Mouse (Mus musculus) kidney, adult 2 months (tissue): ENCODE measurements at regions not wholly inside any gene's neighbourhood (a gene's known extent, or its start where the extent isn't known, plus 50 kb on each side); places are given as distances from the start of the nearest gene placed in this dataset.

ENCODE experiments used
- DNase-seq: peaks from one replicate; pipeline ENCODE4 v3.0.0; 2021
- H3K27ac ChIP-seq: fragments of 200-500 bp; 2 replicates; pipeline ENCODE4 v1.5.1; 2012; ENCODE audit warnings: low read depth, low read length, control low read depth, inconsistent platforms; ENCODE audit not compliant: insufficient read depth
- H3K27me3 ChIP-seq: fragments of 200-500 bp; replicated peaks from 2 replicates; pipeline ENCODE4 v1.6.1; 2012; ENCODE audit warnings: mild to moderate bottlenecking, moderate library complexity, low read length, inconsistent platforms; ENCODE audit not compliant: control insufficient read depth, insufficient read depth
- H3K36me3 ChIP-seq: fragments of 200-500 bp; 2 replicates; pipeline ENCODE4 v1.6.1; 2012; ENCODE audit warnings: mild to moderate bottlenecking, moderate library complexity, low read length, inconsistent platforms; ENCODE audit not compliant: control insufficient read depth, insufficient read depth
- H3K4me1 ChIP-seq: fragments of 200-500 bp; 2 replicates; pipeline ENCODE4 v1.6.1; 2011; ENCODE audit warnings: low read length; ENCODE audit not compliant: control insufficient read depth, insufficient read depth
- H3K4me3 ChIP-seq: fragments of 200-500 bp; 2 replicates; pipeline ENCODE4 v1.5.1; 2011; ENCODE audit warnings: mild to moderate bottlenecking, low read depth, low read length, control low read depth; ENCODE audit not compliant: insufficient read depth
- CTCF ChIP-seq: fragments of 200-500 bp; conservative IDR thresholded peaks from 2 replicates; pipeline ENCODE4 v1.5.1; 2011; ENCODE audit warnings: low read depth, mild to moderate bottlenecking, control low read depth, low read length, moderate library complexity, mixed read lengths; ENCODE audit not compliant: insufficient read depth, insufficient read length
- POLR2A ChIP-seq: fragments of 200-500 bp; IDR thresholded peaks from one replicate; pipeline ENCODE4 v1.6.1; 2011; ENCODE audit warnings: low read depth, low read length, control low read depth
- WGBS: fragments of 180-500 bp; shearing (Covaris S2); methylation state at CpG from one replicate; pipeline ENCODE4 v1.1.7; 2018; 5-methylcytosine and 5-hydroxymethylcytosine counted together

- Histone ChIP-seq H3K4me1 (no peaks in the 10 kb centered on the region; the same call in 1 of the 2 replicates), H3K36me3 (no peaks in the 10 kb centered on the region), H3K27ac (no peak overlapping the region), H3K27me3 (no peaks in the 10 kb centered on the region), H3K4me3 (no peak overlapping the region)
- TF ChIP-seq CTCF (no peak), POLR2A (no peak)
- no peak for DNase-seq
- WGBS = 87% methylated on average over 4 of the region's 4 CpGs
Measured at GRCm38 (mm10) chr16:24076109-24076798, 87.6 kb upstream of the Bcl6 start.

- 90% methylated on average over 8 of the region's 8 CpGs for WGBS
- Histone ChIP-seq H3K27me3 (no peaks in the 10 kb centered on the region), H3K27ac (no peak overlapping the region), H3K4me3 (no peak overlapping the region), H3K4me1 (no peaks in the 10 kb centered on the region; the same call in 1 of the 2 replicates), H3K36me3 (no peaks in the 10 kb centered on the region)
- TF ChIP-seq CTCF = no peak
- no peak for TF ChIP-seq POLR2A
- DNase-seq = no peak
Measured at GRCm38 (mm10) chr16:24073613-24074244, 85.1 kb upstream of the Bcl6 start.

GRCm38 (mm10) chr16:24073065-24073464 is 84.4 kb upstream of the Bcl6 start:
- Histone ChIP-seq H3K27me3 (no peaks in the 10 kb centered on the region), H3K27ac (no peak overlapping the region), H3K4me1 (no peaks in the 10 kb centered on the region), H3K36me3 (no peaks in the 10 kb centered on the region), H3K4me3 (no peak overlapping the region)
- DNase-seq = no peak
- 78% methylated on average over 6 of the region's 6 CpGs for WGBS
- TF ChIP-seq POLR2A (no peak), CTCF (no peak)

GRCm38 (mm10) chr16:24069411-24069810 is 80.8 kb upstream of the Bcl6 start:
- Histone ChIP-seq H3K27me3 (no peaks in the 10 kb centered on the region), H3K27ac (no peak overlapping the region), H3K4me1 (no peaks in the 10 kb centered on the region), H3K36me3 (no peaks in the 10 kb centered on the region), H3K4me3 (no peak overlapping the region)
- no peak for DNase-seq
- 77% methylated on average over 5 of the region's 5 CpGs for WGBS
- TF ChIP-seq POLR2A = no peak
- TF ChIP-seq CTCF = no peak

GRCm38 (mm10) chr16:24068250-24068813 is 79.7 kb upstream of the Bcl6 start:
- WGBS = 84% methylated on average over 4 of the region's 4 CpGs
- TF ChIP-seq POLR2A = no peak
- TF ChIP-seq CTCF = no peak

GRCm38 (mm10) chr16:24062314-24062713 is 73.7 kb upstream of the Bcl6 start:
- DNase-seq = no peak
- Histone ChIP-seq H3K27ac (peak overlapping the region; percentile 86), H3K27me3 (no peaks in the 10 kb centered on the region), H3K4me3 (no peak overlapping the region), H3K4me1 (peaks cover 18% of the 10 kb centered on the region), H3K36me3 (no peaks in the 10 kb centered on the region)
- TF ChIP-seq CTCF = no peak
- TF ChIP-seq POLR2A = no peak
- WGBS = 76% methylated on average over 5 of the region's 5 CpGs

More at GRCm38 (mm10) chr16:24068250-24068813, 79.7 kb upstream of the Bcl6 start:
- Histone ChIP-seq H3K27me3 (no peaks in the 10 kb centered on the region), H3K36me3 (no peaks in the 10 kb centered on the region), H3K4me1 (no peaks in the 10 kb centered on the region), H3K4me3 (no peak overlapping the region), H3K27ac (no peak overlapping the region)
- no peak for DNase-seq

- H3K27ac ChIP-seq = peak overlapping the region; percentile 86
- no peak overlapping the region for H3K4me3 ChIP-seq
- WGBS = 14% methylated on average over 4 of the region's 4 CpGs
- H3K4me1 ChIP-seq = peaks cover 21% of the 10 kb centered on the region
- DNase-seq = peak; percentile 84
- TF ChIP-seq CTCF = no peak
- TF ChIP-seq POLR2A = no peak
- H3K27me3 ChIP-seq = no peaks in the 10 kb centered on the region
- no peaks in the 10 kb centered on the region for H3K36me3 ChIP-seq
Measured at GRCm38 (mm10) chr16:24061496-24061895, 72.8 kb upstream of the Bcl6 start.
